Mouse (Mus musculus) kidney, adult 11 months (tissue): Measurements from ENCODE around the gene Klf11.
"Not testable (repeated sequence)": the region's sequence is repeated elsewhere in the genome, so short reads cannot be mapped to it uniquely, and the experiment has no call there.

Source experiments
- DNase-seq: peaks from one replicate; pipeline ENCODE4 v3.0.0; 2022

Klf11 gene

DNA sequence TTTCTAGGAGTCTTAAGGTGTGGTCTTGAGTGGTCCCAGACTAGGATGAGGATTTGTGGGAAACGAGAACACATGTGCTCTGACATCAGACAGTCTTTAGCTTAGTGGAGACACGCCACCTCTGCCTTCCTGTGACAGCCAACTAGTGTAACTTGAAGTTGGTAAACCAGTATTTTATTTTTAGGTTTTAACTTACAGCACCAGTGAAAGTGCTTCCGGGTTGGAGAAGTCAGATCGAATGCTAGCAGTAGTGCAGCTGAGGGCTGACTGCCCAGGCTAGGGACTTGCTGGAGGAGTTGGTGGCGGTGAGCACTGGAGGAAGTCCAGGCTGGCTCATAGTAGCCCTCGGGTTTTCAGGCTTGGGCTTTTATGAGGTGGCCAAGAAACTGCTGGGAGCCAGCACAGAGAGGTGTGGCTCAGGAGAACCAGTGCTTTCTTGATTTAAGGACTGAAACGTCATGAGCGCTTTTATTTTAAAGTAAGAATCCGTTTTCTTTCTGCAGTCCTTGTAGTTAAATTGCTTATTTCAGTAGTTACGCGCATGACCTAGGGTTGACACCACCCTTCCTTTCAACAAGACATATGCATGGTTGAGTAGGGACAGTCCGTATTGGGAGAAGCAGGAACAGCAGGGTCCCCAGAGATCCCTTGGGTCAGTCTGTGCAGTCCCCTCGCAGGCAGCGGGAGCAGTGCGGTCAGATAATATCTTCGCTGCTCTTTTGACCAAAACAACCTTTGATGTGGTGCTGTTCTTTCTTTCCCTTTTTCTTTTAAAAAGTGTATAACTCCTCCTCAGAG is 3.2 kb downstream of the Klf11 start:
- no peak for DNase-seq

DNA sequence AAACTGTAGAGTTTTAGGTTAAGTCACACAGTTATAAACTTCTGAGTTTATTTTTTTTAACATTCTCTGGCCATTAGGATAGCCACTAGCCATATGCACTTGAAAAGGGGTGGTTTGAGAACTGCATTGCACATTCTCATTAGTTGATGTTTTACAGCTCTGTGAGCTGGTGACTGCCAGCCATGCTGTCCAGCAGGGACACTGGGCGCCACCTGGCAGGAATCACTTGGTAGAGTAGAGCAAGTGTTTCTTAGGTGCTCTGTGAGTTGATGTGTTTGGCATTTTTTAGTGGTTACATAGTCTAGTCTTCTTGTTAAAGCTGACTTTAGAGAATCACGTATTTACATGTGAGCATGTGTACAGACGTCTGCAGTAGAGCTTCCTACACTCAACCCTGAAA is 5.4 kb downstream of the Klf11 start:
- no peak for DNase-seq

DNA sequence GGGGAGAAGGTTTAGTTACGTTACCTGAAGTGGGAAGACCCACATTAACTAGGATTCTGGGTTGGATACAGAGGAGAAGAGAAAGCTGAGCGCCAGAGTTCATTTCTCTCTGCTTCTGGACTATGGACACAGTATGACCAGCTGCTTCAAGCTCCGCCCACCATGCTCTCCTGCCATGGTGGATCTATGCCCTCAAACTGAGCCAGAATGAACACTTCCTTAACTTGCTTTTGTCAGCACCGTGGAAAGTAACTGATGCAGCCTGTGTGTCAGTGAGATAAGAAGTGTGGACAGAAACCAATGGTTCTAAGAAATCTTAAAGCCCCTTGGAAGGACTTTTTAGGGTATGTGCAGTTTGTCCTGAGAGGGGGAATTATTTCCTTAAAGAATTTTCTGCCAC is 7.9 kb downstream of the Klf11 start:
- DNase-seq = no peak

DNA sequence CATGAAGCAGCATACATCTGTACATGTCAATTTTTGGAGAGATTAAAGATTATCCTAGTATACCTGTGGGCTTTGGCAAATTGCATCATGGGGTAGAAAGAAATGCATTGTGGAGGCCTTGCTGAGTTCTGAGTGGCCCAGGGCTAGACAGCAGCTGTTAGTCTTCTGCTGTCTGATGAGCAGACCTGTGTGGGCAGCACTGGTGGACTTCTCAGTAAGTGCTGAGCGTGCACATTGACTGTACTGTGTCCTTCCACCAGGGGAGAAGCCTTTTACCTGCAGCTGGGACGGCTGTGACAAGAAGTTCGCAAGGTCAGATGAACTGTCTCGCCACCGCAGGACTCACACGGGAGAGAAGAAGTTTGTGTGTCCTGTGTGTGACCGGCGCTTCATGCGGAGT is 8.8 kb downstream of the Klf11 start:
- no peak for DNase-seq

DNA sequence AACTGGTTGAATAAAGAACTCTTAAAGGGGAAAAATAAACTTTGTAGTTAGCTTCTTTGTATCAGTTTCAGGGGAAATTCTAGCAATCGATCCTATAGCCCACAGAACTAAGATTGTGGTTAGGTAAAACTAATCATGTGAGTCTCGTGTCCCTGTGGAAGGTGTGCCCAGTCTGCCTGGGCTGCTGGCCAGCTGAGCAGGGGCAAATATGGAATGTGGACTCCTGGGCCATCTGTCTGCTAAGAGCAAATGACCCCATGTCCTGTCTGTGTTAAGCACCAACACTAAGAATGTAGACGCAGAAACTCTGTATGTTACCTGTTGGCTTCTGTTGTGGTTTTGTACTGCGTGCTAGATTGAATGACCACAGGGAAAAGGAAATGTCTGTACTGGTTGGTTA is 10.0 kb downstream of the Klf11 start:
- peak; percentile 70 for DNase-seq

DNA sequence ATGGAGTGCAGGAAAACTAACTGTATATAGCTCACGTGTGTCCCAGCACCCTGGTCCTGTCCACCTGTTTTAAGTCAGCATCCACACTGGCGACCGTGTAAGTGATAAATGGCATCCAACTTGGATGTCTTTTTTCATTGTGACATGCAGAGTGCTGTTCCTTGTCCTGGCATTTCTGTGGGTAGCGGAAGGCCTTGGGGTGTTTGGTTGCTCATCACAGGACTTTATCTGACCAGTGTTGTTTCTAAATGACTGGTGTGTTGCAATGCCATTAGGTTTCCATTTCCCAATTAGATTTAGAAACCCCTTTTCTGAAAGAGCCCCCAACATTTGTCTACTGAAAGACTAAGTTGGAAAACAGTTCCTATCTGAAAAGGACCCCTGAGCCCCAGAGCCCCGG is 11.1 kb downstream of the Klf11 start:
- DNase-seq = no peak

DNA sequence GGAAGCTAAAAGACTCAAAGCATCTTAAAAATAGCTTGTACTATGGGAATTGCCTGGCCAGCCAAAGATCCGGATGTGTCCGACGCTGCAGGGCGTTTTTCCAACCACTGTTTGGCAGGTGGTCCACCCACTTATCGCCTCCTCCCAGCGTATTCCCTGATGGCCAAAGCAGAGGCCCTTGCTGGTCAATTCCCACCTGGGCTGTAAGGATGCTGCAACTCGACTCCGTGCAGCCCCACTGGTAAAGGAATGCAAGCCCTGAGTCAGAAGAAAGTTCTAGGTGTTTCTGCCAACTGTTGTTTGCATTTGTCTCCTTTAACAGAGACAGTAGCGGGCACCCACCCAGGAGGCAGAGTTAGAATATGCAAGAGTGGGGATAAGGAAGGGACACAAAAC is 29.0 kb downstream of the Klf11 start:
- DNase-seq = peak; percentile 46

DNA sequence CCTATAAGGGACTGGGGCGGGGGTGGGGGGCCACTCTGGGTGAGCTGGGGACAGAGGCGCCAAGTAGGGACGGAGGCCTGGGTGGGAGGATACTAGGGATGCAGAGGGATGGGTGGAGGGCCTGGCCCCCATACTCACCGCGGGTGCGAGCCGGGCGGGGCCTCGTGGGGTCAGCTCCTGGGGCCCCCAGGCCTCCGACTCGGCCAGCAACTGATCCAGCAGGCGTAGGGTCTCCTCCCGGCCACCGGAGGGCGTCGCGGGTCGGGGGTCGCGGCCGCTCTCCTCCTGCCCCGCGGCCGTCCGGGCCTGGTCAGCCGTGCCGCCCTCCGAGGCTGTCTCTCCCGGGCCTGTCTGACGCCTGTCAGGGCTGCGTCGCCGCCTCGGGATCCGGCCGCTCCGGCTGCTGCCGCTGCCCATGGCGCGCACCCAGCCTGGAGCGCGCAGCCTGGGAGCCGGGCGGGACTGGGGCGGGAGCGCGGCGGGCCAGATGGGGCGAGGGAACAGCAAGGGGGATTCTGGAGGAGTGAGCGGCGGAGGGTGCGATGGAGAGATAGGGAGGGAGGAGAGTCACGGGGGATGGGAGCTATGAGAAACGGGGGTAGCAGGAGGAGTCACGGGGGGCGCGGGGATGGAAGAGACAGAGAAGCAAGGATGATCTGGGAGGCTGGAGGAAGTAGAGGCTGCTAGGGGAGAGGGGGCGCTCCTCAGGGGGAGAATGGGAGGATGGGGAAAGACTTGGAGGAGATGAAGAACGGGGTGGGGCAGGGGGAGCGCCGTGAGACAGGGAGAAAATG is 29.6 kb downstream of the Klf11 start:
- DNase-seq = no peak

DNA sequence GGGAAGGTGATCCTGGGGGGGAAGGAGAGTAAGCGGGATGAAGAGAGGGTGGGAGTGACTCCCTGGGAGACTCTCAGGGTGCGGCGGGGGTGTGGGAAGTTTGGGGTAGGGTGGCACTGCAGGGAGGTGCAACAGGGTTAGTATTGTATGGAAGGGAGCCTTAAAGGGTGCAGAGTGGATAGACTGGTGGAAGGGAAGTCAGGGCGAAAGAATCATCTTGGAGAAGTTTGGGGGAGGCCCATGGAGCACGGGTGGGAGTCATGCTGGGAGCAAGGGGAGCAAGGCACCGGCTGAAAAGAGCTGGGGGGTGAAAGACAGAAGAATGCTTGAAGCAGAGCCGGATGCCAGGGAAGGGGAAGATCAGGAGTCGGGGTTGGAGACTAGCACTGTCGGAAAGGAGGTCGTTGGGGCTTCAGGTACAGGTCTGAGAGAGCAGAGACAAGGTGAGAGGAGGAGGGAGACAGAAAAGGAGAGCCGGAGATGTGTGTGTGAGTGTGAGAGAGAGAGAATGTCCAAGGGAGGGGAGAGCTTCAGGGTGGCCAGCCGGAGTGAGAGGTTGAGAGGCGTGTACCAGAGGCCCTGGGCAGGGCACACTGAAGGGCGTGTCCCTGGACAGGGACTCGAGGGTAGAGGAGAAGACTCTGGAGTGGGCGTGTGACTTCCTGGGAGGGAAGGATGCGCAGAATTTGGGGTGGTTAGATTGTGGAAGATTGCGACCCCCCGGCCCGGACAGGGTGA is 30.4 kb downstream of the Klf11 start, which contains the start of gene Cys1:
Cys1 (minus strand) TSS at position 528 of the 738 bp plus-strand sequence.
- peak; percentile 88 for DNase-seq

DNA sequence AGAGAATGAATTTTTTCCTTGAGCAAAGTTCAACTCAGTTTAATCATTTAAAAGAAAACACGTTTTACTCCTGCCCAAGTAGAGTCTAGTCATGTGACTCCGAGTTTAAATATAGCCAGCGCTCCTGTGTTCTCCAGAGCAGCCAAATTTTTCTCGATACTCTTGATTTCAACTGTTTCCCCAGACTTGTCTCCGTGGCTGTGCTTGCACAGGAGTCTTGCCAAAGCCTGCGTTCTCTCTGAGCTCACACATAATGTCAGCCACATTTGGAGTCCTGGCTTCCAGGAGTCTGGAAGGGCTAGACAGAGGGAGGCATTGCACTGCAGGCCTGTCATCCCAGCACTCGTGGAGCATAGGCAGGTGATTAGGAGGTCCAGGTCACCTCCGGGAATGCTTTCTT is 31.5 kb downstream of the Klf11 start:
- DNase-seq = peak; percentile 79

DNA sequence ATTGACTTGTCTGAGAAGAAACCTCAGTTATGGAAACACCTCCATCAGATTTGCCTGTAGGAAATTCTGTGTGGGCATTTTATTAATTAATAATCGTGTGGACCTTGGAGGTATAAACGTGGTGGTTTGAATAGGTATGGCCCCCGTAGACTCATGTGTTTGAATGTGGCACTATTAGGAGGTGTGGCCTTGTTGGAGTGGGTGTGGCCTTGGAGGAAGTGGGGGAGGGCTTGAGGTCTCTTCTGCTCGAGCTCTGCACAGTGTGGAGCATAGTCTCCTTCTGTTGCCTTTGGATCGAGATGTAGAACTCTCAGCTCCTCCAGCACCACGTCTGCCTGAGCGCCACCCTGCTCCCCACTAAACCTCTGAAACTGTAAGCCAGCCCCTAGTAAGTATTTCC is 32.4 kb downstream of the Klf11 start:
- peak; percentile 60 for DNase-seq

DNA sequence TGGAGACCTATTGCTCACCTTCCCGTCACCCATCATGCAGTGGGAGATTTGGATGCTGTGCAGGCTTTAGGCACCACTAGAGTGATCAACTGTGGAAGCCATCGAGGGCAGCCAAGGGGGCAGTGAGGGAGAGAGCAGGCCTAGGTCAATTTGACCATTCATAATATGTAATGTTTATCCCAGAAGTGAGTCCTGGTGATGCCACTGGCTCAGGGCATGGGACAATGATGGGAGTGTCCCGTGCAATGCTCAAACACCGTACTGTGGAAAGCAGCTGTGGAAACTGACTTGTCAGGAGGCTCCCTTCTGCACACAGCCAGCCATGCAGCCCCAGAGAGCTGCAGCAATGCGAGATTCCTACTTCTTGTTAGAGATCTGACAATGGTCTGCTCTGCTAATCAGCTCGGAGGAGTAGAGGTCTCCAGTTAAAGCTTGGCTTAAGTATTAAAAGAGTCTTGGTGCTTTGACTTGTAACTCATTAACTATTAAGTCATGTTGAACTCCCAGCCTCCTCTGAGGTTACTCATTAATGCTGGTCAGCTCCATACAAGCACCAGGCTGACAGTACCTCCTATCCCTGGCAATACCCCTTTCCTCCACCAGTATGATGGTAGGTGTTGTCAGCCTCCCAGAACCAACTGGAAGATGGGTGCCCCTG is 35.1 kb downstream of the Klf11 start:
- peak; percentile 82 for DNase-seq

DNA sequence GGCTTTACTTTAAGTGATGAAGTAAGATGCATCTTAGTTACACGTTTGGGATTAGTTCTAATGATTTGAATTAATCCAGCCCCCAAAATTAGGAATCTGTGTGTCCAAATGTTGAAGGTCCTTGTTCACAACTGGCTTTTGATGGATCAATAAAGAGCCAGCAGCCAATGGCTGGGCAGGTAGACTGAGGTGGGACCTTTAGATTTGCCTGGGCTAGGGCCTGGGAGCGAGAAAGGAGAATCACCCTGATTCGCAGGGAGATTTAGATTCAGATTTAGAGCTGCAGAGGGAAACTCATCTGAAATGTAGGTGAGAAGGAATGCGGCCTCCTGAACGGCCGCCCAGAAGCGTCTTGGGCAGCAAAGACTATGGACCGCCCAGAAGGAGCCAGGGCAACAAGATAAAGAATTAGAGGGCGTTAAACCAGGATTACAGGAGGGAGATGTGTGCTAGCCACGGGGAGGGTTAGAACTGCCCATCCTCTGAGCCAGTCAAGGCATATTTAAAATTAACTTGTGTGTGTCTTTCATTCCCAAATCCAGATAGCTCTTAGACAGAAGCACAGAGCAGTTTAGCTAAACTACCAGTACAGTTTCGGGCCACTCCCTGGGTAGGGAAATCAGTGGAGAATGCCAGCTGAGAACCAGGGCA is 35.7 kb downstream of the Klf11 start:
- DNase-seq = peak; percentile 49

DNA sequence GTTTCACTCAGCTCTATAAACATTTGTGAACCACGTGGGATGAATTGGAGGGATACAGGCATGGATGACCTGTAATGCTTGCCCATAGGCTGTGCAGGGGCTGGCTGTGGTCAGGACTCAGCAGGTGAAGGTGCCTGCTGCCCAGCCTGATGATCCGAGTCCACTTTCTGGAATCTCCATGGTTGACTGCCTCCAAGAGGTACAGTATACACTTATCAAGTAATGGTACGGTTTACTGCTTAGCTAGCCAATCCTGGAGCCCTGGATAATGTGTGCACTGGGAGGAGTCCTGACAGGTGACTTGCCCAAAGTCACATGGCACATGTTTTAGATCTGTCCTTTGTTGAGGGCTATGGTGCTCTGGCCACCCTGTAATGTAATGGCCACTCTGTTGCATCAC is 39.3 kb downstream of the Klf11 start:
- peak; percentile 78 for DNase-seq

DNA sequence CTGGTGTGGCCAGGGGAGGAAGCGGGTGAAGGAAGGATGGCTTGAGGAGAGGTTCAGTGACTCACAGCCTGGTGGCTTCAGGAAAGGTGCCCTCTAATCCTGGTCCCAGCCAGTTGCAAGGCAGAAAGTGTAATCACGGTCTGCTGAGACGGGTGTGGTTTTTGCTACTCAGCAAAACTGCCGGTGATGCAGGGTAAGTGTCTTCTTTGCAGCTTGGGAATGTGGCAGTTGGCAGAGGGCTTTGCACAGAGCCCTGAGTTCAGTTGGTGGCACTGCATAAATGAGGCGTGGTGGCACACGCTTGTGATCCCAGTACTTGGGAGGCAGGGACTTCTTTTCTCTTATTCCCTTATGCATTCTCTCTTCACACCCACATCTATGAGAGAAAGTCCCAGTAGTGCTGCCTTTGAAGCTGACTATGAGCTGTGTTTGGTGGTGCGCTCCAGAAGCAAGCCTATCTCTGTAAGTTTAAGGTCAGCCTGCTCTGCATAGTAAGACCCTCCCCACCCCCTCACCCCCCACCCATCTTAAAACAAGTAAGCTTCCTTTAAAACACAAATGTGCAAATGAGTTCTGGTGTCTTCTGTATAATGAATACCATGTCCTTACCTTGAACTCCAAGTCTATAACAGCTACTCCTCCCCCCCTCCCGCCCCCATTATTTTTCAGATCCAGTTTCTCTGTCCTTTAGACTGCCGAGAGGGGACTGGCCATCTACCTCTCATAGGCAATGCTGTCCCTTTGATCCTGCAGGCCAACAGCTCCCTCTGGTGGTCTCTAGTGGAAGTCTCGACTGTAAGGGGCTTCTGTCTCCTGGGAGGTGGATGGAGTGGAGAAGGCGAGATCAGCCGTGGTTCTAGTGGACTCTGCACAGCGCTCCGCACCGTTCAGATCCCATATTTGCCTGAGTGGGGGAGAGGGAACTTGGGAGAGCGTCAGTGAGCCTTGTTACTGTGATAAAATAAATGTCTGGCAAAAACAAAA is 45.7 kb downstream of the Klf11 start:
- DNase-seq = peak; percentile 85

DNA sequence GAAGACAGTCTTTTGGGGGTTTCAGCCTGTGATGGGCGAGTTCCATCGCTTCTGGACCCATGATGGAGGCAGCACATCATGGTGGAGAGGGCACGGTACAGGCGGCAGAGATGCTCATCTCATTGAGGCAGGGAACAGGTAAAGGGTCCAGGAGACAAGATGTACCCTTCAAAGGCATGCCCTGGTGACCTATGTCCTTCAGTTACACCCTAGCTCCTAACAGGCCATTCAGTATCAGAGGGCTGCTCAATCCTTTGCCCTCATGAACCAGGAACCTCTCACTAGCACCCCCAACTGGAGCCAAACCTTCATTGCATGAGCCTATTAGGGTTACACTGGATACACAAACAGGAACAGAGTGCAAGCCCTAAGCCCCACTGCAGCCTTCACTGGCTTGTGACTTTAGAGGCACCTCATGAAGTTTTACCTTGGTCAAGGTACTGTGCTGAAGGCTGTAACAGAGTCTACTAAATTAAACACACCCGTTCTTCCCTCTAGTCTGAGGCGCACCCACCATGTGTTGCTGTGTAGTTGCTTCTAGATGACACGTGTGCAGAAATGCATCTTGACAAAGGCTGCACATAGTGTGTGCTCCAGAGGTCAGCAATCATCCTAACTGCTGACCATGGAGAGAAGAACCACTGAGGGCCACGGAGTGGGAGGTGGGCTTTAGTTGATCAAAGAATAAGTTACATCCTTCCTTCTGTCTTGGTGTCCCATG is 46.6 kb downstream of the Klf11 start:
- DNase-seq = no peak

DNA sequence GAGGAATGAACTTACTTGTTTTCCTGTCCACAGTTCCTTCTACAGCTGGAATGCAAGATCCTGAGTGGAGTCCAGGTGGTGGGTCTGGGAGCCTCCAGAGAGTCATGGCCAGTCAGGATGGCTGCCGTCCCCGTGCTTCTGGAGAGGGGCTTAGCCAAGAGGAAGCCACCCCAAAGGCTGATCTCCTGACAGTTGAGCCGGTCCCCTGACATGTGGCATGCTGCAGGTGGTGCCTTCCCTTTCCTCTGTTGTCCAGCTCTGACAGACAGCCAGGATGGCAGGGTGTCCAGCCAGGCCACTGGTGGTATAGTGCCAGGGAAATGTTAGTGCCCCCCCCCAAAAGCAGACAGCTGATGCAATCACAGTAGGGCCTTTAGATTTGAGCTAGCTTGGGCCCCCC is 47.4 kb downstream of the Klf11 start:
- DNase-seq = no peak

DNA sequence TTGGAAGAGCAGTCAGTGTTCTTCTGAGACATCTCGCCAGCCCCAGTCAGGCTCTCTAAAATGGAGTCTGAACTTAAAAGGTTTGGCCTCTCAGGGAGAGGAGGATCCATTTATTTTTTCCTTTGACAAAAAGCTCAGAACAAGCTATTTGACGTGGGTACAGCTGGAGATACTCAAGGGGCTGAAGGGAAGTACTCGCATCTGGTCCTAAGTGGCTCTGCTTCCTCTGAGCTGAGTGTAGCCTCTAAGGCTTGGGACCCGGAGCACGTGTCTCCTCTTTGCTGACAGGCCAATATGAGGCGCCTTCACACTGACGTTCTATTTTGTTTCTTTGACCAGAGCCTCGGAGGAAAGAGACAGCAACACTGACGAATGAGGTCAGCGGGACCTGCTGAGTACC is 48.5 kb downstream of the Klf11 start:
- no peak for DNase-seq

DNA sequence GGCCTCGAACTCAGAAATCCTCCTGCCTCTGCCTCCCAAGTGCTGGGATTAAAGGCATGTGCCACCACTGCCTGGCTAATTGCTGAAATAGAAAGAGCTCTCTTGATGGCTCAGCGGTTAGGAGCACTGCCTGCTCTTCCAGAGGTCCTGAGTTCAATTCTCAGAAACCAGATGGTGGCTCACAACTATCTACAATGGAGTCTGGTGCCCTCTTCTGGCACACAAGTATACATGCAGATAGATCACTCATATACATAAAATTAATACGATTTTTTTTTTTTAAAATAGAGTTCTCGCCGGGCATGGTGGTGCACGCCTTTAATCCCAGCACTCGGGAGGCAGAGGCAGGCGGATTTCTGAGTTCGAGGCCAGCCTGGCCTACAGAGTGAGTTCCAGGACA is 50.5 kb downstream of the Klf11 start:
- not testable (repeated sequence) for DNase-seq

DNA sequence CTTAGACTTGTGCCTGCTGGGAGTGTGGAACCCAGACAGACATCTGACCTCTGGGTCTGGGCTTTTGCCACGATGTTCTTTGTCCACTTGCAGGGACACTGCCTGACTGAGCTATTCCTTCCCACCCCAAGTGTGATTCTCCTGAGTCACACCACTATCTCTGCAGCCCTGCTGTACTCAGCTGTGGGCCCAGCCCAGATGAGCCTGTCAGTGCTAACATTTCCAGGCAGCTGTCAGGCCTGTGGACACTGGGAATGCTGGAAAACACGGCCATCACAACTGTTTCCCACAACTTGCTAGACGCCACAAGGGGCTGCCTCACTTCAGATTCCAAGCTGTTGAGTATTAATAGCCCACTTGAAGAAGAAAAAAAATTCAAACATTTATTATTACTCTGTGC is 51.9 kb downstream of the Klf11 start:
- DNase-seq = no peak
